Comparison of ENCODE assay signal across 32 mouse cellular contexts in the genomic region with DNA sequence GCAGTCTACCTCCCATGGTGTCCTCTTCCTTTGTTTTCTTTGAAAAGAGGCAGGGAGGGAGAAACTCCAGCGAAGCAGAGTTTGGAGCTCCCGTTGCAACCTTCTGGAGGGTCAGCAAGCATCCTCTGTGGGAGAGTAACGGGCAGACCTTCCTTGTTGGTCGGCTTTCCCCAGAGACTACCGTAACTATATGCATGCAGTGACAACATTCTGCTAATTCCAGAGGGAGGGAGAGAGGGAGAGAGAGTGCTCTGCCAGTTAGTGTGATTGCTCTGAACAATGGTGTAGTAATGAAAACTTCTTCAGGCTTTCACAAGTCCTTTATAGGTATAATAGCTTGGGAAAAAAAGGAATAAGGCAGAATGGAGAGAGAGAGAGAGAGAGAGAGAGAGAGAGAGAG. TPM values are rescaled to one million over a fixed set of nuclear protein-coding genes. Genes with fewer than 3 reads are reported as not detected.
A peak's percentile ranks its signal among the peaks of the same experiment; 100 is the strongest.
DNase-seq lines count a peak whose midpoint lies in the region; ATAC-seq and TF ChIP-seq lines count a peak whose summit lies in the region.
"Had no signal": no experiment of that assay in that cellular context is flagged by ENCODE, and none has a peak within 500 bp of the region (broad histone marks: within the 10 kb centered on the region; RNA-seq: fewer than 3 reads in every experiment).

No protein-coding gene starts in this region.

- no peaks in the 10 kb centered on the region for H3K36me3 ChIP-seq in forebrain, embryonic 10.5 days (replicated peaks)
- H3K36me3 ChIP-seq in forebrain, embryonic 14.5 days (ENCODE audit: control insufficient read depth, insufficient read depth, low read length), result no peaks in the 10 kb centered on the region
- no peaks in the 10 kb centered on the region for H3K36me3 ChIP-seq in heart, embryonic 15.5 days
- no peaks in the 10 kb centered on the region for H3K36me3 ChIP-seq in lung, postnatal 0 days (ENCODE audit: insufficient read depth, low read length)
- H3K36me3 ChIP-seq: embryonic facial prominence, embryonic 12.5 days; hindbrain, embryonic 10.5 days; kidney, embryonic 15.5 days had no signal

- H3K27ac ChIP-seq in forebrain, embryonic 10.5 days, result 0 out of 2 replicates have a peak overlapping the region, but pooled peaks have one; percentile 30
- H3K27ac ChIP-seq in forebrain, embryonic 14.5 days (ENCODE audit: low read depth, low read length), result no peak overlapping the region
- no peak overlapping the region for H3K27ac ChIP-seq in heart, embryonic 15.5 days
- H3K27ac ChIP-seq in lung, postnatal 0 days (ENCODE audit: low read length), result no peak overlapping the region
- H3K27ac ChIP-seq: embryonic facial prominence, embryonic 12.5 days; forebrain, embryonic 13.5 days; gastrocnemius, adult 2 months; hindbrain, embryonic 10.5 days; kidney, embryonic 15.5 days had no signal

- intact Hi-C loops in heart, postnatal 36 days (cut with DNase I), result no loop called here

- TF ChIP-seq CTCF in lung, postnatal 0 days (IDR thresholded peaks at IDR 0.05), result no peak

- no peaks in the 10 kb centered on the region for H3K27me3 ChIP-seq in forebrain, embryonic 10.5 days (ENCODE audit: poor library complexity, severe bottlenecking)
- H3K27me3 ChIP-seq in forebrain, embryonic 14.5 days (replicated peaks; ENCODE audit: control insufficient read depth, insufficient read depth, low read length), result no peaks in the 10 kb centered on the region
- no peaks in the 10 kb centered on the region for H3K27me3 ChIP-seq in heart, embryonic 15.5 days
- H3K27me3 ChIP-seq in lung, postnatal 0 days (replicated peaks; ENCODE audit: insufficient read depth, low read length), result no peaks in the 10 kb centered on the region
- H3K27me3 ChIP-seq: embryonic facial prominence, embryonic 12.5 days; forebrain, embryonic 13.5 days; kidney, embryonic 15.5 days had no signal

- no peak overlapping the region for H3K4me3 ChIP-seq in forebrain, embryonic 10.5 days
- H3K4me3 ChIP-seq in forebrain, embryonic 14.5 days (ENCODE audit: low read depth, low read length), result no peak overlapping the region
- peak overlapping the region; percentile 27; the same call in 1 of the 2 replicates for H3K4me3 ChIP-seq in heart, embryonic 15.5 days
- H3K4me3 ChIP-seq in lung, postnatal 0 days (ENCODE audit: low read depth, low read length), result no peak overlapping the region
- H3K4me3 ChIP-seq: embryonic facial prominence, embryonic 12.5 days; erythroblast, embryonic 14.5 days; forebrain, embryonic 13.5 days; gastrocnemius, adult 2 months; hindbrain, embryonic 10.5 days; kidney, embryonic 15.5 days had no signal

- 5% methylated on average over 5 of the region's 5 CpGs for WGBS in forebrain, embryonic 10.5 days
- WGBS in forebrain, embryonic 14.5 days, result 11% methylated on average over 5 of the region's 5 CpGs
- 14% methylated on average over 5 of the region's 5 CpGs for WGBS in heart, embryonic 15.5 days
- 9% methylated on average over 5 of the region's 5 CpGs for WGBS in lung, postnatal 0 days

- no peak for TF ChIP-seq EP300 in lung, postnatal 0 days (IDR thresholded peaks at IDR 0.05)

- H3K4me1 ChIP-seq in forebrain, embryonic 10.5 days, result peaks cover 22% of the 10 kb centered on the region
- H3K4me1 ChIP-seq in forebrain, embryonic 14.5 days (ENCODE audit: control insufficient read depth, insufficient read depth, low read length), result no peaks in the 10 kb centered on the region; the same call in 1 of the 2 replicates
- peaks cover 44% of the 10 kb centered on the region for H3K4me1 ChIP-seq in heart, embryonic 15.5 days (replicated peaks)
- peaks cover 5% of the 10 kb centered on the region; the same call in 1 of the 2 replicates for H3K4me1 ChIP-seq in lung, postnatal 0 days (ENCODE audit: insufficient read depth, low read depth, low read length)

- no peak overlapping the region for H3K4me2 ChIP-seq in forebrain, embryonic 14.5 days (ENCODE audit: low read length)
- H3K4me2 ChIP-seq in heart, embryonic 15.5 days, result peak overlapping the region; percentile 54
- H3K4me2 ChIP-seq in lung, postnatal 0 days (replicated peaks; ENCODE audit: low read depth, low read length), result no peak overlapping the region
- H3K4me2 ChIP-seq: embryonic facial prominence, embryonic 12.5 days; forebrain, embryonic 13.5 days; kidney, embryonic 15.5 days; liver, embryonic 11.5 days had no signal

- no peak for DNase-seq in forebrain, embryonic 10.5 days (ENCODE audit: extremely low spot score, low spot score)
- DNase-seq in forebrain, embryonic 14.5 days (ENCODE audit: low spot score), result no peak
- no peak for DNase-seq in heart, postnatal 36 days
- peak; percentile 32 for DNase-seq in lung, postnatal 0 days (ENCODE audit: low spot score)
- DNase-seq in lung, postnatal 36 days, result no peak
- DNase-seq in urinary bladder, adult 2 months (ENCODE audit: low spot score), result no peak
- DNase-seq: adrenal gland, postnatal 25 days; cerebellum, adult 8-10 months; cerebellum, postnatal 36 days; gastrocnemius, adult 2 months; kidney, adult 11 months; liver, postnatal 0 days; lung, postnatal 10 days; midbrain, embryonic 14.5 days; right cerebral cortex, postnatal 25 days; spleen, adult 18-20 months had no signal

- no peak for ATAC-seq in forebrain, embryonic 14.5 days
- ATAC-seq in heart, embryonic 15.5 days (replicated peaks; ENCODE audit: insufficient number of reproducible peaks, insufficient read depth, low FRiP score, low read depth), result peak; percentile 58; the same call in 1 of the 2 replicates
- ATAC-seq in lung, postnatal 0 days, result no peak
- ATAC-seq: forebrain, embryonic 13.5 days; liver, postnatal 0 days had no signal

- no peaks in the 10 kb centered on the region for H3K9me3 ChIP-seq in forebrain, embryonic 10.5 days
- H3K9me3 ChIP-seq in forebrain, embryonic 14.5 days (replicated peaks; ENCODE audit: control insufficient read depth, low read length), result no peaks in the 10 kb centered on the region
- H3K9me3 ChIP-seq in heart, embryonic 15.5 days (replicated peaks), result no peaks in the 10 kb centered on the region
- no peaks in the 10 kb centered on the region for H3K9me3 ChIP-seq in lung, postnatal 0 days (ENCODE audit: low read length)
- H3K9me3 ChIP-seq: embryonic facial prominence, embryonic 12.5 days; forebrain, embryonic 13.5 days; hindbrain, embryonic 10.5 days; kidney, embryonic 15.5 days had no signal

- no peak overlapping the region for H3K9ac ChIP-seq in forebrain, embryonic 14.5 days (ENCODE audit: low read length)
- H3K9ac ChIP-seq in heart, embryonic 15.5 days, result no peak overlapping the region
- no peak overlapping the region for H3K9ac ChIP-seq in lung, postnatal 0 days (replicated peaks; ENCODE audit: low read depth)
- H3K9ac ChIP-seq: embryonic facial prominence, embryonic 12.5 days; forebrain, embryonic 13.5 days; kidney, embryonic 15.5 days; liver, postnatal 0 days had no signal

RNA-seq across cellular contexts. Expression of a gene that starts 15.9 kb away (rescaled TPM):
- polyA plus RNA-seq in forebrain, embryonic 10.5 days (2016; fragmentation: Nextera tagmentation; extraction: Ambion mirVana), result not detected in 2 replicates
- polyA plus RNA-seq in forebrain, embryonic 14.5 days (2014; fragmentation: Nextera tagmentation; extraction: Ambion mirVana), result not detected in 2 replicates
- not detected in 2 replicates for polyA plus RNA-seq in heart, embryonic 15.5 days (2015; fragmentation: Nextera tagmentation; extraction: Ambion mirVana)
- not detected for total RNA-seq in heart, postnatal 36 days (2021)
- not detected in 2 replicates for polyA plus RNA-seq in lung, postnatal 0 days (2015; fragmentation: Nextera tagmentation; extraction: Ambion mirVana)
- not detected in 2 replicates for polyA plus RNA-seq in urinary bladder, adult 2 months (2012; rRNA removed)
- total RNA-seq: adrenal gland, postnatal 25 days; ES-E14; gastrocnemius, adult 2 months; gastrocnemius, postnatal 4 days; layer of hippocampus, adult 18-20 months; layer of hippocampus, postnatal 25 days had no signal
- polyA plus RNA-seq: brain, embryonic 14.5 days; embryonic facial prominence, embryonic 12.5 days; erythroblast, embryonic 14.5 days; forebrain, embryonic 13.5 days; frontal cortex, adult 2 months; hindbrain, embryonic 10.5 days; kidney, embryonic 15.5 days; limb, embryonic 11.5 days; liver, embryonic 11.5 days; liver, postnatal 0 days; midbrain, embryonic 14.5 days; neural tube, embryonic 11.5 days; thymus, postnatal 0 days had no signal

RNA-seq across cellular contexts. Expression of a gene that starts 40.9 kb away (rescaled TPM):
- 19.1 and 19.7 TPM in 2 replicates for polyA plus RNA-seq in forebrain, embryonic 10.5 days (2016; fragmentation: Nextera tagmentation; extraction: Ambion mirVana)
- 6.7 and 6.9 TPM in 2 replicates for polyA plus RNA-seq in forebrain, embryonic 14.5 days (2014; fragmentation: Nextera tagmentation; extraction: Ambion mirVana)
- 5.8 and 6.8 TPM in 2 replicates for polyA plus RNA-seq in heart, embryonic 15.5 days (2015; fragmentation: Nextera tagmentation; extraction: Ambion mirVana)
- total RNA-seq in heart, postnatal 36 days (2021), result 1 to 10 TPM in 1 of 2 experiments, under 1 TPM in 1; 0.57 to 1.1 TPM
- polyA plus RNA-seq in lung, postnatal 0 days (2015; fragmentation: Nextera tagmentation; extraction: Ambion mirVana), result 0.55 and 0.76 TPM in 2 replicates
- 0.52 and 0.77 TPM in 2 replicates for polyA plus RNA-seq in urinary bladder, adult 2 months (2012; rRNA removed)

RNA-seq across cellular contexts. Expression of a gene that starts 41.0 kb away (rescaled TPM):
- polyA plus RNA-seq in forebrain, embryonic 10.5 days (2016; fragmentation: Nextera tagmentation; extraction: Ambion mirVana), result 140 and 148 TPM in 2 replicates
- polyA plus RNA-seq in forebrain, embryonic 14.5 days (2014; fragmentation: Nextera tagmentation; extraction: Ambion mirVana), result 104 and 111 TPM in 2 replicates
- polyA plus RNA-seq in heart, embryonic 15.5 days (2015; fragmentation: Nextera tagmentation; extraction: Ambion mirVana), result 111 and 114 TPM in 2 replicates
- total RNA-seq in heart, postnatal 36 days (2021), result 10 to 100 TPM; 46.7 to 55.8 TPM
- 98.7 and 113 TPM in 2 replicates for polyA plus RNA-seq in lung, postnatal 0 days (2015; fragmentation: Nextera tagmentation; extraction: Ambion mirVana)
- 40.1 and 41.7 TPM in 2 replicates for polyA plus RNA-seq in urinary bladder, adult 2 months (2012; rRNA removed)
